Mouse (Mus musculus): ENCODE measurements at regions not wholly inside any gene's neighbourhood (a gene's known extent, or its start where the extent isn't known, plus 50 kb on each side); places are given as distances from the start of the nearest gene placed in this dataset.

GRCm38 (mm10) chr1:23034271-23034670 lies 67.8 kb downstream of the 4933415F23Rik start:
- no peak for DNase-seq

- DNase-seq: no peak
Measured at GRCm38 (mm10) chr1:23023536-23023935, 78.5 kb downstream of the 4933415F23Rik start.

GRCm38 (mm10) chr1:23007784-23008490 lies 94.1 kb downstream of the 4933415F23Rik start:
- DNase-seq: no peak

GRCm38 (mm10) chr1:23004882-23005281 lies 97.2 kb downstream of the 4933415F23Rik start:
- no peak for DNase-seq

- DNase-seq: no peak
Measured at GRCm38 (mm10) chr1:22996665-22997064, 105.4 kb downstream of the 4933415F23Rik start.

GRCm38 (mm10) chr1:22989521-22990221 lies 112.4 kb downstream of the 4933415F23Rik start:
- no peak for DNase-seq

- no peak for DNase-seq
Measured at GRCm38 (mm10) chr1:22987521-22987920, 114.5 kb downstream of the 4933415F23Rik start.

- peak in 1 of 2 experiments; percentile 66 for DNase-seq
Measured at GRCm38 (mm10) chr1:22984276-22984675, 117.8 kb downstream of the 4933415F23Rik start.

- DNase-seq: no peak
Measured at GRCm38 (mm10) chr1:22974917-22975316, 127.1 kb downstream of the 4933415F23Rik start.

GRCm38 (mm10) chr1:22943995-22944394 lies 138.2 kb upstream of the Rims1 start:
- DNase-seq: no peak

GRCm38 (mm10) chr1:22939816-22940215 lies 134.0 kb upstream of the Rims1 start:
- no peak for DNase-seq

- DNase-seq: no peak
Measured at GRCm38 (mm10) chr1:22931147-22931896, 125.5 kb upstream of the Rims1 start.

GRCm38 (mm10) chr1:22902992-22903391 lies 97.2 kb upstream of the Rims1 start:
- no peak for DNase-seq

GRCm38 (mm10) chr1:22901018-22901625 lies 95.3 kb upstream of the Rims1 start:
- DNase-seq: no peak

- DNase-seq: peak; percentile 12 to 44
Measured at GRCm38 (mm10) chr1:22895099-22895498, 89.3 kb upstream of the Rims1 start.

GRCm38 (mm10) chr1:22862985-22863384 lies 57.2 kb upstream of the Rims1 start:
- DNase-seq: no peak
